Mouse (Mus musculus): ENCODE measurements at regions not wholly inside any gene's neighbourhood (a gene's known extent, or its start where the extent isn't known, plus 50 kb on each side); places are given as distances from the start of the nearest gene placed in this dataset.

DNA sequence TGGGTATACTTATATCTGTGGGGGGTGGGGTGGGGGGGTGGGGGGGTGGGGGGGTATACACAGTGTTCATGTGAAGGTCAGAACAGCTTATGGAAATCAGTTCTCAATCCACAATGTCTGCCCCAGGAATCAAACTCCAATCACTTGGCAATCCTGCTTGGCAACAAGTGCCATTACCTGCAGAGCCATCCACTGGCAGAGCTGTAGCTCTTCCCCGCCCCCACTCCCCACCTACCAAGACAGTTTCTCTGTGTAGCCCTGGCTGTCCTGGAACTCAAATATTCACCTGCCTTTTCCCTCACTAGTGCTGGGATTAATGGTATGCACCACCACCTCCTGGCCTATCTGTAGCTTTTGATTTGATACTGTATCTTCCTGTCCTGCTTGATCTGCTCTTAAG, 61.0 kb upstream of the Stxbp5l start:
- in situ Hi-C loops (cut with MboI; ENCODE audit: low pct_ligation_motif_present, low pct_unique_long_range_greater_than_20kb, low sequenced_read_pairs) (loop anchor here (10.0 kb wide), 1 partner anchor 49 kb away; no protein-coding TSS in a partner anchor), dilution Hi-C loops (cut with MboI; ENCODE audit: extremely low pct_ligation_motif_present, extremely low pct_unique_long_range_greater_than_20kb, low sequenced_read_pairs) (no loop called here)
- peaks cover 1 to 9% of the 10 kb centered on the region in 2 experiments for H3K4me1 ChIP-seq (ENCODE audit: control insufficient read depth in 1 of 2, insufficient read depth in 2 of 2)
- no peaks in the 10 kb centered on the region for H3K79me2 ChIP-seq (replicated peaks; ENCODE audit: control insufficient read depth, extremely low read depth, insufficient read depth, poor library complexity, severe bottlenecking)
- TF ChIP-seq ELF1 (IDR thresholded peaks at IDR 0.05; ENCODE audit: low read depth, low read length) (no peak), PAX5 (IDR thresholded peaks at IDR 0.05; ENCODE audit: low read length) (no peak), SMC3 (IDR thresholded peaks at IDR 0.05; ENCODE audit: low read depth, low read length) (no peak), CTCF (conservative IDR thresholded peaks at IDR 0.05 in 1 of 2, IDR thresholded peaks at IDR 0.05 in 1 of 2; ENCODE audit: low read depth in 2 of 2, low read length in 2 of 2) (no peak), CHD2 (IDR thresholded peaks at IDR 0.05; ENCODE audit: low read length) (no peak), MAFK (IDR thresholded peaks at IDR 0.05; ENCODE audit: insufficient replicate concordance, low read length) (no peak), KAT2A (IDR thresholded peaks at IDR 0.05; ENCODE audit: insufficient replicate concordance, low read length) (no peak), JUN (IDR thresholded peaks at IDR 0.05; ENCODE audit: insufficient read depth, low read depth, low read length) (no peak), ZNF384 (IDR thresholded peaks at IDR 0.05; ENCODE audit: low read depth, low read length) (no peak), MEF2A (IDR thresholded peaks at IDR 0.05; ENCODE audit: borderline replicate concordance, low read depth, low read length) (no peak), GABPA (IDR thresholded peaks at IDR 0.05; ENCODE audit: insufficient replicate concordance, low read depth, low read length) (no peak), MXI1 (IDR thresholded peaks at IDR 0.05; ENCODE audit: low read depth, low read length) (no peak), MAX (IDR thresholded peaks at IDR 0.05; ENCODE audit: low read length) (no peak), POLR2A (IDR thresholded peaks at IDR 0.05; ENCODE audit: low read depth, low read length) (no peak), TBP (conservative IDR thresholded peaks at IDR 0.05; ENCODE audit: low read depth, low read length) (no peak), MYC (IDR thresholded peaks at IDR 0.05; ENCODE audit: low read depth, low read length) (no peak), TCF12 (IDR thresholded peaks at IDR 0.05; ENCODE audit: low read depth, low read length) (no peak), JUND (conservative IDR thresholded peaks at IDR 0.05; ENCODE audit: low read depth, low read length) (no peak), POLR2AphosphoS2 (IDR thresholded peaks at IDR 0.05; ENCODE audit: low read depth, low read length) (no peak)
- H3K4me3 ChIP-seq (replicated peaks in 1 of 3; ENCODE audit: low read depth in 2 of 3, low read length in 2 of 3, poor library complexity in 1 of 3), result no peak overlapping the region
- no peaks in the 10 kb centered on the region for H3K27me3 ChIP-seq (replicated peaks)
- H3K9ac ChIP-seq (ENCODE audit: insufficient read depth, low read depth), result no peak overlapping the region
- no peaks in the 10 kb centered on the region for H3K36me3 ChIP-seq (replicated peaks in 1 of 2; ENCODE audit: control insufficient read depth in 1 of 2, insufficient read depth in 1 of 2, low read length in 1 of 2)
- DNase-seq (ENCODE audit: extremely low read depth), result no peak
- no peak overlapping the region for H3K4me2 ChIP-seq (ENCODE audit: insufficient read depth, low read depth, poor library complexity, severe bottlenecking)
- H3K27ac ChIP-seq (ENCODE audit: insufficient read depth, low read depth), result no peak overlapping the region
- H3K9me3 ChIP-seq (replicated peaks; ENCODE audit: low read length), result no peaks in the 10 kb centered on the region

GRCm38 (mm10) chr16:37442936-37443335, 58.2 kb upstream of the Stxbp5l start:
- no peaks in the 10 kb centered on the region for H3K36me3 ChIP-seq (replicated peaks in 1 of 2; ENCODE audit: control insufficient read depth in 1 of 2, insufficient read depth in 1 of 2, low read length in 1 of 2)
- H3K79me2 ChIP-seq (replicated peaks; ENCODE audit: control insufficient read depth, extremely low read depth, insufficient read depth, poor library complexity, severe bottlenecking), result no peaks in the 10 kb centered on the region
- in situ Hi-C loops (cut with MboI; ENCODE audit: low pct_ligation_motif_present, low pct_unique_long_range_greater_than_20kb, low sequenced_read_pairs), result loop anchor here (10.0 kb wide), 1 partner anchor 52 kb away; no protein-coding TSS in a partner anchor
- no peak overlapping the region for H3K4me3 ChIP-seq (replicated peaks in 1 of 3; ENCODE audit: low read depth in 2 of 3, low read length in 2 of 3, poor library complexity in 1 of 3)
- no peak overlapping the region for H3K27ac ChIP-seq (ENCODE audit: insufficient read depth, low read depth)
- no peaks in the 10 kb centered on the region for H3K9me3 ChIP-seq (replicated peaks; ENCODE audit: low read length)
- no peak overlapping the region for H3K9ac ChIP-seq (ENCODE audit: insufficient read depth, low read depth)
- DNase-seq (ENCODE audit: extremely low read depth), result no peak
- H3K27me3 ChIP-seq (replicated peaks), result no peaks in the 10 kb centered on the region
- no peak overlapping the region for H3K4me2 ChIP-seq (ENCODE audit: insufficient read depth, low read depth, poor library complexity, severe bottlenecking)
- TF ChIP-seq ZMIZ1 (IDR thresholded peaks at IDR 0.05; ENCODE audit: low read depth, low read length) (no peak), NRF1 (IDR thresholded peaks at IDR 0.05; ENCODE audit: low read depth, low read length) (no peak), SIN3A (IDR thresholded peaks at IDR 0.05; ENCODE audit: low read length) (no peak), JUND (conservative IDR thresholded peaks at IDR 0.05; ENCODE audit: low read depth, low read length) (no peak), ZNF384 (IDR thresholded peaks at IDR 0.05; ENCODE audit: low read depth, low read length) (no peak), MAZ (IDR thresholded peaks at IDR 0.05; ENCODE audit: low read depth, low read length) (no peak), KAT2A (IDR thresholded peaks at IDR 0.05; ENCODE audit: insufficient replicate concordance, low read length) (no peak), POLR2A (IDR thresholded peaks at IDR 0.05; ENCODE audit: low read depth, low read length) (no peak), USF2 (conservative IDR thresholded peaks at IDR 0.05; ENCODE audit: low read depth, low read length) (no peak), MYC (IDR thresholded peaks at IDR 0.05; ENCODE audit: low read depth, low read length) (no peak), ZKSCAN1 (IDR thresholded peaks at IDR 0.05; ENCODE audit: borderline replicate concordance, low read depth, low read length) (no peak), PAX5 (IDR thresholded peaks at IDR 0.05; ENCODE audit: low read length) (no peak), NELFE (IDR thresholded peaks at IDR 0.05; ENCODE audit: low read depth, low read length) (no peak), SMC3 (IDR thresholded peaks at IDR 0.05; ENCODE audit: low read depth, low read length) (no peak), UBTF (IDR thresholded peaks at IDR 0.05; ENCODE audit: low read depth, low read length) (no peak), MAX (IDR thresholded peaks at IDR 0.05; ENCODE audit: low read length) (no peak), ETS1 (conservative IDR thresholded peaks at IDR 0.05; ENCODE audit: low read depth, low read length) (no peak)
- peaks cover 8 to 19% of the 10 kb centered on the region in 2 experiments for H3K4me1 ChIP-seq (ENCODE audit: control insufficient read depth in 1 of 2, insufficient read depth in 2 of 2)
- dilution Hi-C loops (cut with MboI; ENCODE audit: extremely low pct_ligation_motif_present, extremely low pct_unique_long_range_greater_than_20kb, low sequenced_read_pairs), result no loop called here

Measured in CH12.LX (cell line).